ENCODE assay signal across 12 mouse cellular contexts in genomic region chr1:128679005-128679980, GRCm38 (mm10).
DNase-seq lines count a peak whose midpoint lies in the region; ATAC-seq and TF ChIP-seq lines count a peak whose summit lies in the region.
"Had no signal": no experiment of that assay in that cellular context is flagged by ENCODE, and none has a peak within 500 bp of the region (broad histone marks: within the 10 kb centered on the region; RNA-seq: fewer than 3 reads in every experiment).

No protein-coding gene starts in this region.

- WGBS in embryonic facial prominence, embryonic 14.5 days, result 44% methylated on average over 18 of the region's 18 CpGs
- 37% methylated on average over 18 of the region's 18 CpGs for WGBS in hindbrain, embryonic 16.5 days
- WGBS in neural tube, embryonic 15.5 days, result 42% methylated on average over 18 of the region's 18 CpGs
- WGBS in liver, postnatal 0 days (ENCODE audit: insufficient replicate concordance), result 53% methylated on average over 18 of the region's 18 CpGs

- ATAC-seq in embryonic facial prominence, embryonic 14.5 days (ENCODE audit: low read depth), result no peak
- peak; percentile 63 for ATAC-seq in hindbrain, embryonic 16.5 days
- no peak for ATAC-seq in neural tube, embryonic 15.5 days (ENCODE audit: low FRiP score)
- ATAC-seq in liver, postnatal 0 days, result no peak

- H3K4me2 ChIP-seq in embryonic facial prominence, embryonic 14.5 days (ENCODE audit: low read depth, low read length), result no peak overlapping the region
- no peak overlapping the region for H3K4me2 ChIP-seq in hindbrain, embryonic 16.5 days (ENCODE audit: low read length)
- H3K4me2 ChIP-seq in neural tube, embryonic 15.5 days, result no peak overlapping the region
- H3K4me2 ChIP-seq in liver, postnatal 0 days (ENCODE audit: low read depth, low read length), result no peak overlapping the region
- H3K4me2 ChIP-seq: heart, embryonic 11.5 days had no signal

- H3K36me3 ChIP-seq in embryonic facial prominence, embryonic 14.5 days (ENCODE audit: control insufficient read depth, insufficient read depth, low read length), result no peaks in the 10 kb centered on the region
- H3K36me3 ChIP-seq in hindbrain, embryonic 16.5 days (ENCODE audit: control insufficient read depth, insufficient read depth, low read length), result no peaks in the 10 kb centered on the region
- no peaks in the 10 kb centered on the region for H3K36me3 ChIP-seq in neural tube, embryonic 15.5 days
- no peaks in the 10 kb centered on the region for H3K36me3 ChIP-seq in liver, postnatal 0 days (replicated peaks; ENCODE audit: insufficient read depth, low read length)

- TF ChIP-seq CTCF in left cerebral cortex, adult 2 months (IDR thresholded peaks at IDR 0.05), result no peak
- TF ChIP-seq CTCF in liver, postnatal 0 days (IDR thresholded peaks at IDR 0.05; ENCODE audit: low read depth), result no peak

- no peak overlapping the region for H3K27ac ChIP-seq in left cerebral cortex, adult 2 months
- peak overlapping the region; percentile 16; the same call in 1 of the 2 replicates for H3K27ac ChIP-seq in embryonic facial prominence, embryonic 14.5 days (replicated peaks; ENCODE audit: low read depth, low read length)
- peak overlapping the region; percentile 33; the same call in 1 of the 2 replicates for H3K27ac ChIP-seq in hindbrain, embryonic 16.5 days (ENCODE audit: low read depth, low read length)
- H3K27ac ChIP-seq in neural tube, embryonic 15.5 days (replicated peaks), result no peak overlapping the region
- no peak overlapping the region for H3K27ac ChIP-seq in liver, postnatal 0 days (ENCODE audit: low read depth)
- H3K27ac ChIP-seq: kidney, postnatal 0 days had no signal

- intact Hi-C loops in left cerebral cortex, postnatal 25 days (cut with DNase I), result no loop called here
- intact Hi-C loops in left cerebral cortex, adult 2 months (cut with DNase I), result no loop called here

- 0 out of 2 replicates have a peak, but pooled peaks cover 11% of the 10 kb centered on the region for H3K4me1 ChIP-seq in embryonic facial prominence, embryonic 14.5 days (ENCODE audit: control insufficient read depth, insufficient read depth, low read length)
- H3K4me1 ChIP-seq in hindbrain, embryonic 16.5 days (ENCODE audit: control insufficient read depth, insufficient read depth, low read depth, low read length), result peaks cover 11% of the 10 kb centered on the region
- peaks cover 6% of the 10 kb centered on the region for H3K4me1 ChIP-seq in neural tube, embryonic 15.5 days
- no peaks in the 10 kb centered on the region; the same call in 1 of the 2 replicates for H3K4me1 ChIP-seq in liver, postnatal 0 days (ENCODE audit: insufficient read depth)

- H3K27me3 ChIP-seq in embryonic facial prominence, embryonic 14.5 days (replicated peaks; ENCODE audit: control insufficient read depth, insufficient read depth, low read length), result no peaks in the 10 kb centered on the region
- no peaks in the 10 kb centered on the region for H3K27me3 ChIP-seq in hindbrain, embryonic 16.5 days (replicated peaks; ENCODE audit: control insufficient read depth, insufficient read depth, low read length)
- no peaks in the 10 kb centered on the region for H3K27me3 ChIP-seq in neural tube, embryonic 15.5 days (replicated peaks)
- no peaks in the 10 kb centered on the region for H3K27me3 ChIP-seq in liver, postnatal 0 days (ENCODE audit: insufficient read depth, low read length)

- peak; percentile 13 to 53 for DNase-seq in left cerebral cortex, postnatal 25 days (ENCODE audit: low spot score in 2 of 2)
- no peak for DNase-seq in left cerebral cortex, adult 2 months (ENCODE audit: extremely low spot score in 1 of 2, low spot score in 2 of 2)
- peak; percentile 41 for DNase-seq in embryonic facial prominence, embryonic 14.5 days (ENCODE audit: low spot score)
- no peak for DNase-seq in natural killer cell, adult 2 months (ENCODE audit: low spot score in 2 of 2)
- DNase-seq in ovary, postnatal 14 days (ENCODE audit: low spot score), result no peak
- DNase-seq in liver, postnatal 0 days, result no peak
- DNase-seq: lung, postnatal 36 days; retina, postnatal 1 day had no signal

- no peaks in the 10 kb centered on the region for H3K9me3 ChIP-seq in embryonic facial prominence, embryonic 14.5 days (ENCODE audit: control insufficient read depth, low read length)
- H3K9me3 ChIP-seq in hindbrain, embryonic 16.5 days (ENCODE audit: control insufficient read depth, low read length), result no peaks in the 10 kb centered on the region
- H3K9me3 ChIP-seq in neural tube, embryonic 15.5 days (replicated peaks), result no peaks in the 10 kb centered on the region
- no peaks in the 10 kb centered on the region for H3K9me3 ChIP-seq in liver, postnatal 0 days (ENCODE audit: low read length)

- H3K9ac ChIP-seq in embryonic facial prominence, embryonic 14.5 days (ENCODE audit: low read depth, low read length), result no peak overlapping the region
- H3K9ac ChIP-seq in hindbrain, embryonic 16.5 days (ENCODE audit: low read depth, low read length), result 0 out of 2 replicates have a peak overlapping the region, but pooled peaks have one; percentile 6
- H3K9ac ChIP-seq in neural tube, embryonic 15.5 days (replicated peaks), result 0 out of 2 replicates have a peak overlapping the region, but pooled peaks have one; percentile 1
- no peak overlapping the region for H3K9ac ChIP-seq in liver, postnatal 0 days (replicated peaks)

- H3K4me3 ChIP-seq in left cerebral cortex, adult 2 months, result no peak overlapping the region
- H3K4me3 ChIP-seq in embryonic facial prominence, embryonic 14.5 days (ENCODE audit: low read depth, low read length), result no peak overlapping the region
- H3K4me3 ChIP-seq in hindbrain, embryonic 16.5 days (ENCODE audit: low read length), result no peak overlapping the region
- H3K4me3 ChIP-seq in neural tube, embryonic 15.5 days (replicated peaks), result no peak overlapping the region
- no peak overlapping the region for H3K4me3 ChIP-seq in liver, postnatal 0 days (ENCODE audit: low read depth, low read length)

- no peak for TF ChIP-seq EP300 in liver, postnatal 0 days (IDR thresholded peaks at IDR 0.05; ENCODE audit: low read depth)

Comparison
In these comparisons a context has a peak if more than half of its experiments do, and no peak if none do; other contexts are left out.
1. DNase-seq: peak in left cerebral cortex, postnatal 25 days (2 of 2) and embryonic facial prominence, embryonic 14.5 days (single experiment); none in left cerebral cortex, adult 2 months (0 of 2), natural killer cell, adult 2 months (0 of 2), ovary, postnatal 14 days (single experiment) and liver, postnatal 0 days (single experiment).
2. H3K27ac ChIP-seq: peak in embryonic facial prominence, embryonic 14.5 days (single experiment) and hindbrain, embryonic 16.5 days (single experiment); none in left cerebral cortex, adult 2 months (single experiment), neural tube, embryonic 15.5 days (single experiment) and liver, postnatal 0 days (single experiment).
3. H3K9ac ChIP-seq: peak in hindbrain, embryonic 16.5 days (single experiment) and neural tube, embryonic 15.5 days (single experiment); none in embryonic facial prominence, embryonic 14.5 days (single experiment) and liver, postnatal 0 days (single experiment).